Mouse (Mus musculus) forebrain, embryonic 11.5 days (tissue): ENCODE data around the gene Zfp715. TPM values are rescaled to one million over a fixed set of nuclear protein-coding genes. Genes with fewer than 3 reads are reported as not detected.

Experiments
- ATAC-seq: fragments of 200-750 bp; cut with Nextera tagmentation; replicated peaks from 2 replicates; pipeline ENCODE4 v1.8.0; 2017; ENCODE audit warnings: moderate TSS enrichment; ENCODE audit not compliant: low FRiP score
- DNase-seq: peaks from one replicate; pipeline ENCODE4 v3.0.0-alpha.2; 2017; ENCODE audit warnings: low spot score
- H3K27ac ChIP-seq: fragments of 300-500 bp; sonication (generic); 2 replicates; pipeline ENCODE4 v1.5.1; 2014; ENCODE audit warnings: low read depth, low read length
- H3K27me3 ChIP-seq: fragments of 300-500 bp; sonication (generic); 2 replicates; pipeline ENCODE4 v1.6.1; 2014; ENCODE audit warnings: mild to moderate bottlenecking, low read length, mixed read lengths; ENCODE audit not compliant: control insufficient read depth, insufficient read depth
- H3K36me3 ChIP-seq: fragments of 300-500 bp; sonication (generic); 2 replicates; pipeline ENCODE4 v1.6.1; 2014; ENCODE audit warnings: mild to moderate bottlenecking, low read length, moderate library complexity, mixed read lengths; ENCODE audit not compliant: control insufficient read depth, insufficient read depth
- H3K4me1 ChIP-seq: fragments of 300-500 bp; sonication (generic); replicated peaks from 2 replicates; pipeline ENCODE4 v1.6.1; 2014; ENCODE audit warnings: low read length, mixed read lengths; ENCODE audit not compliant: control insufficient read depth, insufficient read depth
- H3K4me2 ChIP-seq: fragments of 300-500 bp; sonication (generic); 2 replicates; pipeline ENCODE4 v1.6.1; 2014; ENCODE audit warnings: low read depth, mild to moderate bottlenecking, low read length, moderate library complexity, mixed read lengths; ENCODE audit not compliant: severe bottlenecking
- H3K4me3 ChIP-seq: fragments of 300-500 bp; sonication (generic); 2 replicates; pipeline ENCODE4 v1.5.1; 2014; ENCODE audit warnings: low read depth, low read length
- H3K9ac ChIP-seq: fragments of 300-500 bp; sonication (generic); 2 replicates; pipeline ENCODE4 v1.6.1; 2014; ENCODE audit warnings: low read length
- H3K9me3 ChIP-seq: fragments of 300-500 bp; sonication (generic); 2 replicates; pipeline ENCODE4 v1.6.1; 2016; ENCODE audit warnings: low read length, mixed read lengths; ENCODE audit not compliant: control insufficient read depth
- WGBS: fragments of 180-500 bp; shearing (Covaris S2); extraction: QIAGEN DNeasy Blood & Tissue Kit; methylation state at CpG from one replicate; pipeline ENCODE4 v1.1.7; 2014; 5-methylcytosine and 5-hydroxymethylcytosine counted together
- polyA plus RNA-seq: library from polyadenylated mRNA; unstranded; fragments of >200 nt; fragmentation: Nextera tagmentation; extraction: Ambion mirVana; gene quantifications from 2 replicates; pipeline ENCODE4 v1.2.1, GENCODE M21; 2014

Zfp715 gene
- polyA plus RNA-seq, 1 experiment from 2014 or later = 14.5 TPM

- Histone ChIP-seq H3K27me3 (no peaks in the 10 kb centered on the region), H3K9me3 (no peaks in the 10 kb centered on the region), H3K4me2 (no peak overlapping the region), H3K4me3 (no peak overlapping the region), H3K4me1 (no peaks in the 10 kb centered on the region), H3K36me3 (no peaks in the 10 kb centered on the region), H3K27ac (no peak overlapping the region), H3K9ac (no peak overlapping the region)
- WGBS = 62% methylated on average over 10 of the region's 10 CpGs
- no peak for DNase-seq
- ATAC-seq = no peak
These were observed 13.2 kb upstream of the Zfp715 start for GRCm38 (mm10) chr7:43326223-43326780.

DNA sequence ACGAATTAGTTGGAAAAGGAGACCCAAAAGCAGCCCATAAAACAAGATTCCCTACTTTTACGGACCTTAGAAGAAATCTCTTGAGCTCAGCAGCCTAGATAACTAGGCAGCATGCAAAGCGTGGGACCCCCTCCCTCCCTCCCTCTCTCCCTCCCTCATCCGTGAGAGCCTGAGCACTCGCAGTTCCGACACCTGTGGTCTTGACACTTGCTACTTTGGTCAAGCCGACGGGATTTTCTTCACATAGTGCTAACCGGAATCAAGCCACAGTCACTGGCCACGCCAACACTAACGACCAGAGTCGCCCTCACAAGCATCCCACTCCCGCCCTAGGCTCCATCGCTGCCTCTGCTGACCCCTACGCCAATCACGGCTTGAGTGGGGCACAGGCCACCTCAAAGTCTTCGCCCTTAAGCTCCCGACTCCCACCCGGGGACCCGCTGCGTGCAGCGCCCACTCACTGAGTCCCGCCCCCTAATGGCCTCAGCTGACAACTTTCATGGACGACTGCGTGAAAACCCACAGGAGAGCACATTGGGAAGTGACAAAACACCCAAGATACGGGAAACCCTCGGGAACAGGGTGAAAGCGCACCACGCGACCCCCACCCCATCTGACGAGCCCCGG, 595 bp downstream of the Zfp715 start:
- DNase-seq = peak; percentile 51
- peak; percentile 76 for ATAC-seq

GRCm38 (mm10) chr7:43311632-43312031, 1.5 kb downstream of the Zfp715 start:
- H3K4me1 ChIP-seq = no peaks in the 10 kb centered on the region
- WGBS = 85% methylated on average over 6 of the region's 6 CpGs
- H3K4me3 ChIP-seq = no peak overlapping the region
- H3K9ac ChIP-seq = no peak overlapping the region
- no peaks in the 10 kb centered on the region for H3K9me3 ChIP-seq
- ATAC-seq = no peak
- no peaks in the 10 kb centered on the region for H3K36me3 ChIP-seq
- no peak overlapping the region for H3K27ac ChIP-seq
- DNase-seq = no peak
- no peak overlapping the region for H3K4me2 ChIP-seq
- H3K27me3 ChIP-seq = no peaks in the 10 kb centered on the region

More for the DNA sequence above, 595 bp downstream of the Zfp715 start:
- no peaks in the 10 kb centered on the region for H3K9me3 ChIP-seq
- no peaks in the 10 kb centered on the region for H3K4me1 ChIP-seq
- WGBS = 3% methylated on average over 32 of the region's 32 CpGs
- peak overlapping the region; percentile 70 for H3K4me2 ChIP-seq
- peak overlapping the region; percentile 70 for H3K4me3 ChIP-seq
- 0 out of 2 replicates have a peak overlapping the region, but pooled peaks have one; percentile 53 for H3K27ac ChIP-seq
- no peaks in the 10 kb centered on the region for H3K27me3 ChIP-seq
- no peaks in the 10 kb centered on the region for H3K36me3 ChIP-seq
- H3K9ac ChIP-seq = peak overlapping the region; percentile 77

DNA sequence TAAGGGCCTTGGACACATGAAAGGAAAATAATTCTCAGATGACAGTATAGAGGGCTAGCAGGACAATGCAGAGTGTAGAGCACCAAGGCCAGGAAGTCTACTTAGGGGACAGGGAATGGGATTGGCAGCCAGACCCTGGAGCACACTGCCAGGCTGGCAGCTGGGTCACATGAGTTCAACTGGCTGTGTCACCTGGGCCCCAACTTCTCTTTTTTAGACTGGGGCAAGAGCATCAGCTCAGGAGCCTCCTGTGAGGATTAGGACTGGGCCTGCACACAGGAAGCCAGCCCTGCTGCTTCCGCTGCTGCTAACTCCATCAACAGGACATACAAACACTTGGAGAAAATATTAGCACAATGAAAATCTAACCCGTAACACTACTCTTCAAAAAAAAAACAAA, 4.0 kb downstream of the Zfp715 start:
- ATAC-seq (no peak), DNase-seq (no peak)
- Histone ChIP-seq H3K4me1 (no peaks in the 10 kb centered on the region), H3K27ac (no peak overlapping the region), H3K9me3 (no peaks in the 10 kb centered on the region), H3K36me3 (no peaks in the 10 kb centered on the region), H3K4me2 (no peak overlapping the region), H3K9ac (no peak overlapping the region), H3K4me3 (no peak overlapping the region), H3K27me3 (no peaks in the 10 kb centered on the region)
- WGBS = 96% methylated on average over 2 of the region's 2 CpGs

- Histone ChIP-seq H3K27me3 (no peaks in the 10 kb centered on the region), H3K4me3 (no peak overlapping the region), H3K9me3 (no peaks in the 10 kb centered on the region), H3K9ac (no peak overlapping the region), H3K36me3 (no peaks in the 10 kb centered on the region; the same call in 1 of the 2 replicates), H3K4me1 (no peaks in the 10 kb centered on the region), H3K4me2 (no peak overlapping the region), H3K27ac (no peak overlapping the region)
- 90% methylated on average over 3 of the region's 3 CpGs for WGBS
- DNase-seq (no peak), ATAC-seq (no peak)
These were observed 7.9 kb downstream of the Zfp715 start for GRCm38 (mm10) chr7:43305235-43305634.

DNA sequence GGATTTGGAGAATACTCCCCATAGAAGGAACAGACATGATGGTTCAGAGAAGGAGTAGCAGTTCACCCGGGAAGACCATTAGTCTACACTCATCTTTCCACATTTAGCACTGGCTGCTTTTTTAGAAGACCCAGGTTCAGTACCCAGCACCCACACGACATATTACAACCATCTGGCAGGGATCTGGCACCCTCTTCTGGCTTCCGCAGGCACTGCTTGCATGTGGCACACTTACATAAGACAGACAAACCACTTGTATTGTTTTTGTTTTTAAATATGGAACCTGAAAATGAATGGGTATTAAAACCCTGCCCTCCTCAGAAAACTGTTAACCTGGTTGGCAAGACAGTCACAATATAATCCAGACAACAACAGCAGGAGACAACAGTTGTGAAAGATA, 21.6 kb downstream of the Zfp715 start:
- WGBS = 91% methylated on average over 3 of the region's 3 CpGs
- Histone ChIP-seq H3K27me3 (no peaks in the 10 kb centered on the region), H3K4me2 (no peak overlapping the region), H3K9me3 (no peaks in the 10 kb centered on the region), H3K4me3 (no peak overlapping the region), H3K4me1 (no peaks in the 10 kb centered on the region), H3K9ac (no peak overlapping the region), H3K27ac (no peak overlapping the region), H3K36me3 (no peaks in the 10 kb centered on the region)
- no peak for DNase-seq
- ATAC-seq = no peak

DNA sequence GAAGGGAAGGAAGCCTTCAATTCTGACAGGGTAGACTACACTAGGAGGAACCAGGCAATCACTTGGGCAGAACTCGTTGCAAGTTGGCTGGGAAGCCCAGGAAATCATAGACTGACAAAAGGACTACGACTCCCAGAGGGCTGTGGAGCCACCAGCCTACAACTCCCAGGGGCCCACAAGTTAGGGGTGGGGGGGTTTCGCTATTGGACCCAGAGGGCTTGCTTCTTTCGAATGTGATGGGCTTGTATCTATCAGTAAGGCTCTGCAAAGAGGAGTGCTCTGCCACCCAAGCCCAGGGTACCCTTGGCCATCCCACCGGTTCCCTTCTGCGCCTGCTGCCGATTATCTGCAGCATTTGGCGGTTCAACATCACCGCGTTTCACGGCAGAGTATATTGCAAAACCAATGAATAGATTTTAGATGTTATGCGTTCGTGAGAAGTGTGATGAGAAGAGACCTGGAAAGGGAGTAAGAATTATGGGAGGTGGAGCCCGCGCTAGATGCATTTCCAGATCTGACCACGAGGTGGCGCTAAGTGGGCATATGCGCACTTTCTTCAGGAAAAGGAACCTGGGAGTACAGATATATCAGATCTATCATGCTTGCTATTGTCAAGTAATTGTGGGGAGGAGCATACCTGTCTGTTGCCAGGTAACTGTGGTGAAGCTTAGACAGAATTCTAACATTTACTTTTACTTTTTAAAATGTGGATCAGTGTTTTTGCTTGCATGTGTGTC, 30.1 kb downstream of the Zfp715 start:
- Histone ChIP-seq H3K27me3 (no peaks in the 10 kb centered on the region), H3K9ac (0 out of 2 replicates have a peak overlapping the region, but pooled peaks have one; percentile 20), H3K4me1 (no peaks in the 10 kb centered on the region), H3K36me3 (no peaks in the 10 kb centered on the region), H3K27ac (no peak overlapping the region), H3K4me2 (peak overlapping the region; percentile 37; the same call in 1 of the 2 replicates), H3K4me3 (peak overlapping the region; percentile 22; the same call in 1 of the 2 replicates), H3K9me3 (no peaks in the 10 kb centered on the region)
- DNase-seq (peak; percentile 83), ATAC-seq (peak; percentile 42; the same call in 1 of the 2 replicates)
- 11% methylated on average over 18 of the region's 18 CpGs for WGBS

- Histone ChIP-seq H3K4me1 (no peaks in the 10 kb centered on the region), H3K4me2 (no peak overlapping the region), H3K4me3 (no peak overlapping the region), H3K27ac (no peak overlapping the region), H3K27me3 (no peaks in the 10 kb centered on the region), H3K9me3 (no peaks in the 10 kb centered on the region), H3K9ac (no peak overlapping the region), H3K36me3 (no peaks in the 10 kb centered on the region)
- 87% methylated on average over 2 of the region's 3 CpGs for WGBS
- no peak for DNase-seq
- no peak for ATAC-seq
These were observed 30.6 kb downstream of the Zfp715 start for GRCm38 (mm10) chr7:43282459-43282858.
